In genomic region chr13:9547698-9548344, GRCm38 (mm10) we compare ENCODE assay signal across 10 mouse cellular contexts.
DNase-seq lines count a peak whose midpoint lies in the region; ATAC-seq and TF ChIP-seq lines count a peak whose summit lies in the region.
"Had no signal": no experiment of that assay in that cellular context is flagged by ENCODE, and none has a peak within 500 bp of the region (broad histone marks: within the 10 kb centered on the region; RNA-seq: fewer than 3 reads in every experiment).

No protein-coding gene starts in this region.

- H3K4me3 ChIP-seq in intestine, embryonic 16.5 days (ENCODE audit: low read length) = no peak overlapping the region
- no peak overlapping the region for H3K4me3 ChIP-seq in liver, postnatal 0 days (ENCODE audit: low read depth, low read length)
- no peak overlapping the region for H3K4me3 ChIP-seq in midbrain, embryonic 16.5 days (ENCODE audit: low read depth, low read length)
- H3K4me3 ChIP-seq: limb, embryonic 13.5 days had no signal

- no peak for TF ChIP-seq CTCF in liver, postnatal 0 days (IDR thresholded peaks at IDR 0.05; ENCODE audit: low read depth)

- 0 out of 2 replicates have a peak, but pooled peaks cover 2% of the 10 kb centered on the region for H3K36me3 ChIP-seq in intestine, embryonic 16.5 days (ENCODE audit: control insufficient read depth, insufficient read depth, low read length)
- H3K36me3 ChIP-seq in liver, postnatal 0 days (replicated peaks; ENCODE audit: insufficient read depth, low read length) = no peaks in the 10 kb centered on the region
- no peaks in the 10 kb centered on the region for H3K36me3 ChIP-seq in midbrain, embryonic 16.5 days (ENCODE audit: control insufficient read depth, insufficient read depth, low read length)
- H3K36me3 ChIP-seq: limb, embryonic 13.5 days had no signal

- no peaks in the 10 kb centered on the region for H3K27me3 ChIP-seq in intestine, embryonic 16.5 days (replicated peaks; ENCODE audit: control insufficient read depth, insufficient read depth, low read length)
- no peaks in the 10 kb centered on the region for H3K27me3 ChIP-seq in liver, postnatal 0 days (ENCODE audit: insufficient read depth, low read length)
- H3K27me3 ChIP-seq in midbrain, embryonic 16.5 days (ENCODE audit: control insufficient read depth, insufficient read depth, low read depth, low read length) = no peaks in the 10 kb centered on the region
- H3K27me3 ChIP-seq: limb, embryonic 13.5 days had no signal

- H3K27ac ChIP-seq in intestine, embryonic 16.5 days (ENCODE audit: low read length) = no peak overlapping the region
- no peak overlapping the region for H3K27ac ChIP-seq in liver, postnatal 0 days (ENCODE audit: low read depth)
- H3K27ac ChIP-seq in midbrain, embryonic 16.5 days (ENCODE audit: low read length) = no peak overlapping the region
- H3K27ac ChIP-seq: limb, embryonic 13.5 days had no signal

- H3K4me1 ChIP-seq in intestine, embryonic 16.5 days (ENCODE audit: control insufficient read depth, insufficient read depth, low read length) = peaks cover 2% of the 10 kb centered on the region; the same call in 1 of the 2 replicates
- H3K4me1 ChIP-seq in liver, postnatal 0 days (ENCODE audit: insufficient read depth) = 0 out of 2 replicates have a peak, but pooled peaks cover 4% of the 10 kb centered on the region
- 0 out of 2 replicates have a peak, but pooled peaks cover 3% of the 10 kb centered on the region for H3K4me1 ChIP-seq in midbrain, embryonic 16.5 days (ENCODE audit: control insufficient read depth, insufficient read depth, low read length)

- ATAC-seq in intestine, embryonic 16.5 days = peak; percentile 71
- ATAC-seq in liver, postnatal 0 days = peak; percentile 49
- ATAC-seq in midbrain, embryonic 16.5 days = no peak

- no peak overlapping the region for H3K9ac ChIP-seq in intestine, embryonic 16.5 days (ENCODE audit: low read depth, low read length)
- H3K9ac ChIP-seq in liver, postnatal 0 days (replicated peaks) = no peak overlapping the region
- no peak overlapping the region for H3K9ac ChIP-seq in midbrain, embryonic 16.5 days (ENCODE audit: low read depth, low read length)
- H3K9ac ChIP-seq: limb, embryonic 13.5 days had no signal

- no peaks in the 10 kb centered on the region for H3K9me3 ChIP-seq in intestine, embryonic 16.5 days (ENCODE audit: control insufficient read depth, low read length)
- no peaks in the 10 kb centered on the region for H3K9me3 ChIP-seq in liver, postnatal 0 days (ENCODE audit: low read length)
- H3K9me3 ChIP-seq in midbrain, embryonic 16.5 days (replicated peaks; ENCODE audit: control insufficient read depth, low read length, poor library complexity, severe bottlenecking) = no peaks in the 10 kb centered on the region
- H3K9me3 ChIP-seq: limb, embryonic 13.5 days had no signal

- H3K4me2 ChIP-seq in intestine, embryonic 16.5 days (ENCODE audit: low read depth, low read length) = no peak overlapping the region
- H3K4me2 ChIP-seq in liver, postnatal 0 days (ENCODE audit: low read depth, low read length) = no peak overlapping the region
- no peak overlapping the region for H3K4me2 ChIP-seq in midbrain, embryonic 16.5 days (ENCODE audit: low read length)
- H3K4me2 ChIP-seq: limb, embryonic 13.5 days had no signal

- no peak for TF ChIP-seq EP300 in liver, postnatal 0 days (IDR thresholded peaks at IDR 0.05; ENCODE audit: low read depth)

- DNase-seq in cerebellum, postnatal 10 days = peak; percentile 15 to 27
- no peak for DNase-seq in cerebellum, adult 9-11 months
- DNase-seq in WW6 (ENCODE audit: low read depth, low spot score) = peak; percentile 9
- peak; percentile 14 for DNase-seq in liver, postnatal 0 days
- DNase-seq in MN1 (ENCODE audit: low spot score) = no peak
- no peak for DNase-seq in natural killer cell, adult 2 months (ENCODE audit: low spot score in 2 of 2)
- DNase-seq: B cell, adult 2 months had no signal

- 15% methylated on average over 9 of the region's 9 CpGs for WGBS in intestine, embryonic 16.5 days
- WGBS in liver, postnatal 0 days (ENCODE audit: insufficient replicate concordance) = 21% methylated on average over 9 of the region's 9 CpGs
- WGBS in midbrain, embryonic 16.5 days = 16% methylated on average over 9 of the region's 9 CpGs

Comparison
In these comparisons a context has a peak if more than half of its experiments do, and no peak if none do; other contexts are left out.
1. DNase-seq: peak in cerebellum, postnatal 10 days (2 of 2), WW6 (single experiment) and liver, postnatal 0 days (single experiment); none in cerebellum, adult 9-11 months (single experiment), MN1 (single experiment) and natural killer cell, adult 2 months (0 of 2).